Mouse (Mus musculus) bone marrow, adult 2 months (tissue): ENCODE data around the gene Brox.

Experiments
- CTCF ChIP-seq: fragments of 200-500 bp; IDR thresholded peaks from 2 replicates; pipeline ENCODE4 v1.5.1; 2011; ENCODE audit warnings: low read length, control low read depth; ENCODE audit not compliant: control insufficient read depth, insufficient read depth
- POLR2A ChIP-seq: fragments of 200-500 bp; IDR thresholded peaks from 2 replicates; pipeline ENCODE4 v1.6.1; 2011; ENCODE audit warnings: low read depth, mild to moderate bottlenecking, control low read depth, low read length, borderline replicate concordance; ENCODE audit not compliant: control insufficient read depth

GRCm38 (mm10) chr1:183251818-183252217 lies 45.3 kb downstream of the Brox start:
- TF ChIP-seq CTCF (no peak), POLR2A (no peak)
